Mouse (Mus musculus) ovary, postnatal 10 days (tissue): ENCODE data around the gene Agbl1.
"Not testable (repeated sequence)": the region's sequence is repeated elsewhere in the genome, so short reads cannot be mapped to it uniquely, and the experiment has no call there.

Experiments
- DNase-seq: peaks from one replicate; pipeline ENCODE4 v3.0.0; 2022; ENCODE audit warnings: low spot score

Gene Agbl1

GRCm38 (mm10) chr7:76229311-76229937 is at the start of gene Agbl1:
Gene Agbl1, plus strand, starts transcription at chr7:76229887.
- DNase-seq = no peak

GRCm38 (mm10) chr7:76185005-76185658 is 44.6 kb upstream of the Agbl1 start:
- no peak for DNase-seq

- DNase-seq = no peak
Measured at GRCm38 (mm10) chr7:76185681-76186121, 44.0 kb upstream of the Agbl1 start.

DNA sequence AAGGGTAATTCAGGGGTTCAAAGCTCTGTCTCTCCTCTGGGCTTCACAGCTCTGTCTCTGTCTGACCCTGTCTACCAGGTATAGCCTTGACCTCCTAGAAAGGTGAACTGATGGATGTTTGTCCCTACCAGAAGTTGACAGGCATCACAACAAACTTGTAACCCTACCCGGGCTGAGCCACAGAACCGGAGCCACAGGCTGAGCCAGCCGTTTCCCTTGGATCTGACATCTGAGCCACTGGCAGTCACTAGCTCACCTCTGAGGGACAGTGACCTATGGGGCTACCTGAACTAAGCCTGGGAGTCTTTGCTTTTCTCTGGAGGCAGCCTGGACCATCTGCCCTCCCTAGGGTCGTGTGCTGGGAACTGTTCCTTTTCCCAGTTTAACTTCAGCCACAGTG is 11.1 kb upstream of the Agbl1 start:
- DNase-seq = no peak

GRCm38 (mm10) chr7:76219797-76220469 is 9.8 kb upstream of the Agbl1 start:
- no peak for DNase-seq

DNA sequence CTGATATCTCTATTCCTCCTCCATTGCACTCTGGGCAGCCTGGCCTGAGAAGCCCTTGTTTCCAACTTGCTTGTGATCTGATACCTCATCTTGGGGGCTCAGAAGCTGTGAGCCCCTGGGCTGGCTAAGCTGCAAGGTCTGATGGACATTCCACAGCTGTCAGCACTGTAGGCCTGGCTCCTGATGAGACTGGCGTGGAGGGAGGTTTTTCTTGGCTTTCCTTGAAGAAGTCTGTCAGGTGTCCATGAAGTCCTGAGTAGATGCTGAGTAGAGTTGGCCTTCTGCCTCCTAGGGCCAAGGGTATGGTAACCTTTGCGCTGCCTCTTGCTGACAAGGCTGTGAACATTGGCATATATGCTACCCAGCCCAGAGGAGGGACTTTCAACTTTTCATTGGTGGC is 7.0 kb upstream of the Agbl1 start:
- no peak for DNase-seq

DNA sequence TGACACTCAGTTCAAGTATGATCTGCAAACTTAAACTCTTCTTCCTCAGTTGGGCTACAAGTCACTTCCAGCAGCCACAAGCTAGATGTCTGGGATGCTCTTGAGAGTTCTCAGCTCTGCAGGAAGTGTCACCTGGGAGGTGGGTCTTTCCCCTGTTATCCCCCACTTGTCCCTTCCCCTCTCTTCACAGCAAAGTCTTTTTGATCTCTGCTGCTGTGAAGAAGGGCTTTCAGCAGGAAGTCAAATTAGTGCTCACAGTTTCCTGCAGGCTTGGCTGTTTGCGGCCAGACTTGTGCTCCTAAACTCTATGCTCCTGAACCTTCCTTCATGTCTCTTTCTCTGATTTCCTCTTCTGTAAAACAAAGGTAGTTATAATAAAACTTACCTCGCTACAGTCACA is 806 bp upstream of the Agbl1 start:
- DNase-seq = no peak

DNA sequence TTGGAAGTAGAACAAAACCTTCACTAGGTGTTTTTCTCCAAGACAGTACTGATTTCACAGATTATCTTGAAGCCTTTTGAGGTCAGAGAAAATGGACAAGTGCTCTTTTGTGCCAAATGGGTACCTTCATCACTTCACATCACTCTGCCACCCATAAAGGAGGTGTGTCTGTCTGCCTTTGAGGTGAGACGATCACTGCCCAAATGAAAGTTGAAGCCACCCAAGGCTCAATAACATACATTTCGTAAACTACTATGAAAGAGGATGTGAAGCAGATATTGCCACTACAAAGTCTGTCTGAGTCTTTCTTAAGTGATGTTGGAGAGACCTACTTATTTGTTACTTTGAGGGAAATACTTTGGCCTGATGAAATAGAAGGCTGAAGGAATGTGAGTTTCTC is 4.6 kb downstream of the Agbl1 start:
- no peak for DNase-seq

- no peak for DNase-seq
Measured at GRCm38 (mm10) chr7:76237497-76237896, 7.8 kb downstream of the Agbl1 start.

- DNase-seq = not testable (repeated sequence)
Measured at GRCm38 (mm10) chr7:76244839-76245238, 15.2 kb downstream of the Agbl1 start.

DNA sequence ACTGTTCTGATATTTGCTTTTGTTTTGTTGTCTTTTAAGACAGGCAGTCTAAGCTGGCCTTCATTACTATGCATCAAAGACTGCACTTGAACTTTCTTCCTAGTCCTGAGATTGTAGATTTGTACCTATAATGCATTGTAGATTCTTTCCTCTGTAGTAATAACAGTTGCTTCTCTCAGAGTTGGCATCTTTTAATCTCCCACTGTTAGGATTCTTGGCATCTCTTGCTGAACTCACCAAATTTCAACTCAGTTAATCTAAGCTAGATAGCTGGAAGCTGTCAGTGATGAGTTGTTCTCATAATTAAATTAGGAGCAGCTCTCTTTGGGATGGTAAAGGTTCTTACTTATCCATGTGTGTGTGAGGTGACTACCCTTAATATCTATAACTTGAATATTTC is 45.4 kb downstream of the Agbl1 start:
- no peak for DNase-seq

GRCm38 (mm10) chr7:76282831-76283230 is 53.1 kb downstream of the Agbl1 start:
- no peak for DNase-seq

DNA sequence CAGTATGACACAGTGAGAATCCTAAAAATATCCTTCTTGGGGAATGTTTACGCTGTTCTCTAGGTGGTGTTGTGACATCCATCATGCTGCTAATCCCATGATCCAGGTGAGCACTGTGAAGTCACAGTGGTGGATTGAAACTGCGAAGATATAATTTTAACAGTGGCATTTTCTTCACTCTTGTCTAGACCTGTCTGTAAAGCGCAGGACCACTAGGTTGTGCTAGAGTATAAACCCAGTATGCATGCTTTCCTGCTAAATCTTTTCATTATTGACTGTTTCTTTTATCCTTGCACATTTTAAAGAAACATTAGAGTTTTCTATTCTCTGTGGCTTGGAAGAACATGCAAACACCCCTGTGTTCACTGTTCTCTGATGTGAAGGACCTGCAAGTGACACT is 57.8 kb downstream of the Agbl1 start:
- no peak for DNase-seq

DNA sequence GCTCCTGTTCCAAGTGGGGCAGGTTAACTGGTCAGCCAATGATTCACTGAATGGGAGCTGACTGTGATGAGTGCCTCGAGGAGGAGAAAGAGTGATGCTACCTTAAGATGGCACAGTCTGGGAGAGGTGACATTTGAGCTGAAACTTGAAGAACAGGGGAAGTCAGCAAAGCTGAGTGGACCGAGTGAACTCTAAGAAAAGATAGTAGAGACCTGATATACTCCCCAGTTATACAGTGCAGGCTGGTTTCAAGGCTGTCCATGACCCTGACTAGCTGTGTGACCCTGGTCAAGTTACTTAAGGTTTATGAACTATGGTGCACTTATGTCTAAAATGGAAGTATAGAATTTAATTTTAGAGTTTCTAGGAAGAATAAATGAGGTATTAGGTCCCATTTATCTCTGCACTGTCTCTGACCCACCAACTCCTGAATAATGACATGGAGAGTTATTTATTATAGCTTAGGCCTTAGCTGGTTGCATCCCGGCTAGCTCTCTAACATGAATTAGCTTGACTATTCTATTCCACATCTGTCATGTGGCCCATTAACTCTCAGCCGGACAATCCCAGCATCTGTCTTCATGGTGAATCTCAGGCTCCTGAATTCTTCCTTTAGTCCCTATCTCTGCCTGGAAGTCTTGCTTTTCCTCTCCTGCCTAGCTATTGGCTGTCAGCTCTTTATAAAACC is 92.3 kb downstream of the Agbl1 start:
- no peak for DNase-seq

DNA sequence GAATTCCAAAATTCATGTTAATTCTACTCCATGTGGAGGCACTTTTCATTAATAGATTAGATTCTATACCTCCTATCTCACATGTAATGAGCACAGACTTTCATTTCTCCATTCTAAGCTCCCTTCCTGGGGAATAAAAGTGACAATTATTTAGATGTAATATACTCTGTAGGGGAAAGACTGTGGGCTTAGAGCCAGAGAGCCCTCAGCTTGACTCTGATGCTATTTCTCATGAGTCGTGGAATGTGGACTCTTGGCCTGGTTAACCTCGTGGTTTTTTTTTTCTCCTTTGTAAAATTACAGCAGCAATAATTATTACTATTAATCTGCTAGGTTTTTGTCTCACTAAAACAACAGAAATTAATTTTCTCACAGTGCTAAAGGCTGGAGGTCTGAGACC is 96.4 kb downstream of the Agbl1 start:
- no peak for DNase-seq

- no peak for DNase-seq
Measured at GRCm38 (mm10) chr7:76339308-76339707, 109.6 kb downstream of the Agbl1 start.

- DNase-seq = no peak
Measured at GRCm38 (mm10) chr7:76341601-76342000, 111.9 kb downstream of the Agbl1 start.

DNA sequence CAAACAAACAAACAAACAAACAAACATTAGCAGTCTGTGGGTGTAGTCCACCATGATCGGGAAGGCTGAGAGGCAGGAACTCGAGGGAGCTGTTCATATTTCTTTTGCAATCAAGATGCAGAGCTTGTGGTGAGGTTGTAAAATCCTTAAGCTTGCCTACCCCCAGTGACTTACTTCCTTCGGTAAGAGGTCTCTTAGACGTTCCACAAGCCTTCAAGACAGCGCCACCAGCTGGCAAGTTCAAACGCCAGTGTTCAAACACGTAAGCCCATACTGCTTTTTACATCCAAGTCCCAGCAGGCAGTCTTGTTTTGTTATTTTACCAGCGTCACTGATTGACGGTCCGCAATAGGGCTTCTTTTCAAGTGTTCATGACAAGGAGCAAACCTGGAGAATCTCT is 123.8 kb downstream of the Agbl1 start:
- DNase-seq = no peak

DNA sequence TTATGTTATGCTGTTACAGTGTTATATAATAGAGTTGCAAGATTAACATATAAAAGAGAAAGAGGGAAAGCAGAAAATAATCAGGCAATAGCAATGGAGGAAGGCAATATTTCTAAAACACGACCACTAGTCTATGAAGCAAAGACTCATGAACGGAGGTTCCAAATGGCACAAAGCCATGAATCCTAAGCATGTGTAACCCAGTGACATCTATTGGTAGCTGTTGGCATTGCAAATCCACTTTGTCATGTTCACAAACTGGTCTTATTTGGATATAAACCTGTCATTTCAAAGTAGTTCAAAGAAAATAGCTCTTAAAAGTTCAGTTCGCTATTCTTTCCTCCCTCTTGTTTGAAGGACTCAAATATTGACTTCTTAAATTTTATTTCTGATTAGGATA is 124.8 kb downstream of the Agbl1 start:
- no peak for DNase-seq

- no peak for DNase-seq
Measured at GRCm38 (mm10) chr7:76371269-76371668, 141.6 kb downstream of the Agbl1 start.

- no peak for DNase-seq
Measured at GRCm38 (mm10) chr7:76379493-76379892, 149.8 kb downstream of the Agbl1 start.

GRCm38 (mm10) chr7:76381986-76382385 is 152.3 kb downstream of the Agbl1 start:
- no peak for DNase-seq

DNA sequence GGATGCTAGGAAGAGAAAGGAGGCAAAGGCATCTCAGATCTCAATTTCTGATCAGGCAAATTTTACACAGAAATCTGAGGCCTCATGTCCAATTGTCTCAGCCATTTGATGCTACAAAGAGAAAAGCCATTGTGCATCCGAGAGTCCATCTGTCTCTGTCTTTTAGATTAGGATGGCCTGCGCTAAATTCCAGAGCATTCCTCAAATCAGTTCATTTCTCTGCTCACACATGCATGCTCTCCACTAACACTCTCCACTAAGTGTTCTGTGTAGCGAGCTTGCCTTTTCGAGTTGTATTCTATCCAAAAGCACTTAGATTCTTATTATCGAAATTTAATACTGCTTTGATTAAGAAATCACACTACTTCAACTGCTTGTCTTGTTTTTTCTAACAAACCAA is 159.6 kb downstream of the Agbl1 start:
- DNase-seq = no peak
